Mouse (Mus musculus): Measurements from ENCODE around the gene Ikzf5.
"Not testable (repeated sequence)": the region's sequence is repeated elsewhere in the genome, so short reads cannot be mapped to it uniquely, and the experiment has no call there.

The Ikzf5 gene

GRCm38 (mm10) chr7:131410416-131411058 lies at the start of gene Ikzf5, which contains the start of gene Acadsb:
Gene Ikzf5, minus strand, starts transcription at chr7:131410521.
Gene Acadsb, plus strand, starts transcription at chr7:131410601.
- peak; percentile 93 to 96 for DNase-seq (ENCODE audit: low spot score in 2 of 2)

GRCm38 (mm10) chr7:131456714-131457113 lies 46.4 kb upstream of the Ikzf5 start:
- DNase-seq (ENCODE audit: low spot score in 2 of 2): no peak

- DNase-seq (ENCODE audit: low spot score in 2 of 2): no peak
These were observed 26.7 kb upstream of the Ikzf5 start for GRCm38 (mm10) chr7:131437051-131437450.

GRCm38 (mm10) chr7:131434276-131434675 lies 24.0 kb upstream of the Ikzf5 start:
- DNase-seq (ENCODE audit: low spot score in 2 of 2): no peak

GRCm38 (mm10) chr7:131432244-131432643 lies 21.9 kb upstream of the Ikzf5 start:
- DNase-seq (ENCODE audit: low spot score in 2 of 2): peak in 1 of 2 experiments; percentile 35

DNA sequence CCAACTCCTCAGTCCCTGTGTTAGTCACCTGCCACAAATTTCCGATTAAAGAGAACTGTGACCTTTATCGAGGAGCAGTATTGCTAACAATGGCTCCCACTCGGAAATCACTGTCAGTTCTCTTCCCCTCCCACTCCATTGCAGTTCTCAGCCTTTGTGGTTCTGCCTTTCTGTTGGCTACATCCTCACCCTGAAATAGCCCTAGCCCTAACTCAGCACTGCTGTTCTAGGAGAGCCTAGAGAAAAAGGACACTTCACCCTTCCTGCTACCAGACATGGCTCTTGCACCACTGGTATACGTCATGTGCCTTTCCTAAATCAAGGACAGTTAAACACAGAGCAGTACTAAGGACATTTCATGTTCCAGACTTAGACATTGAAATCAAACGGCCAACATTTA lies 17.0 kb upstream of the Ikzf5 start:
- DNase-seq (ENCODE audit: low spot score in 2 of 2): no peak

GRCm38 (mm10) chr7:131424912-131425311 lies 14.6 kb upstream of the Ikzf5 start:
- DNase-seq (ENCODE audit: low spot score in 2 of 2): no peak

- no peak for DNase-seq (ENCODE audit: low spot score in 2 of 2)
These were observed 7.3 kb upstream of the Ikzf5 start for GRCm38 (mm10) chr7:131417605-131418004.

GRCm38 (mm10) chr7:131416742-131417141 lies 6.4 kb upstream of the Ikzf5 start:
- not testable (repeated sequence) for DNase-seq (ENCODE audit: low spot score in 2 of 2)

DNA sequence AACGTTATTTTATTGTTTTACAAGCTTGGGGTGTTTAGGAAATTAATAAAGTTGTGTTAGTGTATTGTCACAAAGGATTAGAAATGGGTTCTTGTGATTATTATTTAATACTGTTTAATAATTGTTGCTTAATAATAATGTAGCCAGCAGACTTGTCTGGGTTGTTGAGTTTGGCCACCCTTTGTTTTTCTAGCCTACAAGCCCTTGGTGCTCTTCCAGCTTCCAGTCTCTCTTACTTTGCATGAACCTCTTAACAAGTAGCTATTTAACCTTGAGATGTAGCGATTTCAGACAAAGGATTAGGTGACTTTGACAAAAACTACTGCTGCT lies 1.6 kb upstream of the Ikzf5 start:
- no peak for DNase-seq (ENCODE audit: low spot score in 2 of 2)

DNA sequence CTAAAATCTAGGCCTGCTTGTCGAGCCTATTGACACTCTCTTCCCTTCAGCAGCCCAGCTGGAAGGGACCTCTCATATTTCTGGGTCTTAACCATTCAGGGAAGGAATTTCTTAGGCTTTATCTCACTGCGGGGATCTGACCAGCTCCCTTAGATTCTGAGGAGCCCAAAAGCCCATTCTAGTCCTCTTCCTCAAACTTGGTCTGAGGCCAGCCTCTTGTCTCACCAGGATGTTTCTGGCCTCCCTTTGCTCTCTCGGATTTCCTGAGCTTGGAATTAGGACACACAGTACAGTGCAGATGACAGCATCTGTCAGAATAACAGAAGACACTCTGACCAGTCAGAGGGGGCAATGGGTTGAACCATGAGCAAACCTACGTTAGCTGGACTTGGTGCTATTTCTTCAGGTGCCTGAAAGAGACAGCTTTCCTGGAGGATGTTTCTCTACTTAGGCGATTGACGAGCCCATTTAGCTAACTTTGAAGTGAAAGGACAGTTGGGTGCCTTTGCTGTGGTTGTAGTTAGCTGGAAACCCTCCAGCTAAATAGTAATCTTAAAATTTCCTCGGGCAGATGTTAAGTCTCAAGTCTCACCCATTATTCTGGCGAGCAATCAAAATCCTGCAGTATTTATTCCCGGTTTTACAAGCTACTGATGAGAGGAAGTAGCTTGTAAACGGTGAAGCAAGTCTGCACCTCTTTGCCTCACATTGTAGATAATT lies 1.1 kb upstream of the Ikzf5 start:
- no peak for DNase-seq (ENCODE audit: low spot score in 2 of 2)

DNA sequence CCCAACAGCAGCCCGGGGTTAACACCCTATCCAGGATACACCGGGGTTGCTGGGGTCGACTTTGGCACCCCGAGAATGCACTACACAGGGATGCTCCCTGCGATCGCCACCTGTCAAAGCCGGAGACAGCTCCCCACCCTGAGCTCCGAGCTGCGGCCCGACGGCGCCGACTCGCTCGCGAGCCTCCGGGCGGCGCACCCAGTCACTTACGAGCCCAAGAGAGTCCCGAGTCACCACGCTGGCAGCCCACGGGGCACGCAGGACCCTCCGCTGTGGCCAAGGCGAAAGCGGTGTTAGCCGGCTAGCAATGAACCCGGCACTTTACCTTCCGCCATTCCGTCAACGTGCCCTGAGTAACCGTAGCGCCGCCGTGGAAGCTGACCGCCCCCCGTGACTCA lies 334 bp downstream of the Ikzf5 start:
- no peak for DNase-seq (ENCODE audit: low spot score in 2 of 2)

DNA sequence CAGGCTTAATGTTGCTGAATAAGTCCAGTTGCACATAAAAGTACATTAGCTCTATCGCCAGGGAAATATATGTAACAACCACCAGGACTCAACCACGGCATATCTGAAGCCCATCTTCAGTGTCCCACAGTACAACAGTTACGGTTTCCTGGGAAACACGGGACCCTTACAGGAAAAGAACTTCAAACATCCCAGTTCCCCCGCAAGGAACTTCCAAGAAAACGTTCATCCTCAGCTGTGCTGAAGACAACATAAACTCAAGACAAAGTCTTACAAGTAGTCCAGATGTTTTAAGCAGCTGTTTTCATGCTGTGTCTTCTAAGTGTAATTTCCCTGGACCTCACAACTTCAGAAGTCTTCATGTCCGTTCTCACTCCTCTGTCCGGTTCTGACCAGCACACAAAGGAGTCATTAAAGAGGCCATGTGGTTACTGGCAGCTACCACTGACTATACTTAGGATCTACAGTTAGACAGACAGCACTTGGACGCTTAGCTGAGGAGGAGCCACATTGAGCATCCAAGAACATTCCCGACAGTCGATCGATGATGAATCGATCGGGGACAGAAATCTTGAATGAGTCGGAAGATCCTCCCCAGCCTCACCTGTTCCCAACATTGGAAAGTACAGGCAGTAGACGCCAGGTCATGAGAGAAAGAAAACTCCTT lies 867 bp downstream of the Ikzf5 start:
- DNase-seq (ENCODE audit: low spot score in 2 of 2): no peak

DNA sequence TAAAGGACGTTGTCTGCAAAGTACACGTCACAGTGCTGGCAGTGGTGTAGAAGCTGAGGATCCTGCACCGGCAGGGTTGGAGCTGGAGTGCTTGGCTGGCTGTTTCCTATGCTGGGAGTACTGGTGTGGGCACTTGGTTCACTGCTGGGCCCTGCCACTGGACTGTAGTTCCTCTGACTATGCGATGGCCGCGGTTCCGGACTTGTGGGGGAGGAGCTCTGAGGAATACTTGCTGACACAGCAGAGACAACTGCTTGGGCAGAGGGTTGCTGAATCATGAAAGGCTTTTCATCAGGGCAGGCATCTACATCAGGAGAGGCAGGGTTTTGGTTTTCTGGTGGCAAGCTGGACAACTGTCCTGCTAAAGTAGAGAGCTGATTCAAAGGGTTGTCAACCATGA lies 18.6 kb downstream of the Ikzf5 start:
- not testable (repeated sequence) for DNase-seq (ENCODE audit: low spot score in 2 of 2)

GRCm38 (mm10) chr7:131371880-131372651 lies 38.3 kb downstream of the Ikzf5 start:
- no peak for DNase-seq (ENCODE audit: low spot score in 2 of 2)

DNA sequence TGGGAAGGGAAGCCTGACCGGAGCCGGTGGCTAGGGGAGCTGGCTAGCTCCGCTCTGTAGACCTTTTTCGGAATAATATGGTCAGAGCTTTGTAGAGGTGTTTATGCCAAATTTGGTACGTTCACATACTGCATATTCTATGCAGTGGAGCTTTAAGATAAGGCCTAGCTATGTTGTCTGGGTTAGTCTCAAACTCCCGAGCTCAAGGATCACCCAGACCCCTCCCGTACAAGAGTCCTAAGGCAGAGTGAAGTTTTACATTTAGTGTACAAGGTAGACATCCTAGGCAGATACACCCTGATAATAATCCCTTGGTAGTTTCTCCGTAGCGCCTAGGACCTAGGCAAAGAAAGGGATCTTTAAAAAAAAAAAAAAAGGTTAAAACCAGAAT lies 38.9 kb downstream of the Ikzf5 start:
- DNase-seq (ENCODE audit: low spot score in 2 of 2): no peak

GRCm38 (mm10) chr7:131370648-131371469 lies 39.5 kb downstream of the Ikzf5 start, which contains the start of gene Pstk:
Gene Pstk, plus strand, starts transcription at chr7:131371141.
- DNase-seq (ENCODE audit: low spot score in 2 of 2): peak; percentile 67 to 87

- no peak for DNase-seq (ENCODE audit: low spot score in 2 of 2)
These were observed 46.2 kb downstream of the Ikzf5 start for GRCm38 (mm10) chr7:131364131-131364530.

DNA sequence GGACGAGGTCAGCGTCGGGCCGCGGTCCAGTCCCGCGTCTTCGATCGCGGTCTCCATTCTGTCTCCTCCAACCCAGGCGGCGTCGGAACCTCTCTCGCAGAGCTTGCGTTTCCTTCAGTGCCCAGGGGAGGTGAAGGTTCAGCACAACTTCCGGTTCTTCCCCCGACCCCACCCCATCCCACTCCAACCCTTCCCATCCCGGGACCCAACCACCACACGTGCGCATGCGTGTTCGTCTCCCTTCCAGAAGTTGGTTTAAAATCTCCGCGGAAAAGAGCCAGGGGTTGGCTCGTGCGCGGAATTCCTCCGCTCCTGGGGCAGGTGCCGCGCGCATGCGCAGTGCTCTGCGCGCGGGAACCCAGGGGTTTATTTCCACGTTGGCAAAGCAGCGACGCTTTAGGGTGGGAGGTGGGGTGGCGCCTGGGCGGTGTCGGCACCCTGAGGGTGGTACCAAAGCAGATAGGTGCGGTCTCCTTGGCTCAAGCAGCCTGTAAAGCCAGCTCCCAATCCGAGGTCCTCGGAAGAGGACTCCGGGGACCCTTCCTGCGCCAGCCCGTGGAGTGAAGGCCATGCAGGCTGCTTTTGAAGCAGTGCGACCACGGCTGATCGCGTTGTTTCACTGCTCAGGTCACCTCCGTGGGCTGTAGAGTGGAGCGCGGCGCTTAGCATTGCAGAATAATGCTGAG lies 47.6 kb downstream of the Ikzf5 start, which contains the start of gene 2310057M21Rik:
Gene 2310057M21Rik (minus strand): TSS at position 145 of the 686 bp plus-strand sequence.
- peak; percentile 82 to 91 for DNase-seq (ENCODE audit: low spot score in 2 of 2)

- DNase-seq (ENCODE audit: low spot score in 2 of 2): no peak
These were observed 48.1 kb downstream of the Ikzf5 start for GRCm38 (mm10) chr7:131362269-131362614.

- no peak for DNase-seq (ENCODE audit: low spot score in 2 of 2)
These were observed 54.2 kb downstream of the Ikzf5 start for GRCm38 (mm10) chr7:131356105-131356504.
